Mouse (Mus musculus): ENCODE measurements around the gene Runx1.

DNA sequence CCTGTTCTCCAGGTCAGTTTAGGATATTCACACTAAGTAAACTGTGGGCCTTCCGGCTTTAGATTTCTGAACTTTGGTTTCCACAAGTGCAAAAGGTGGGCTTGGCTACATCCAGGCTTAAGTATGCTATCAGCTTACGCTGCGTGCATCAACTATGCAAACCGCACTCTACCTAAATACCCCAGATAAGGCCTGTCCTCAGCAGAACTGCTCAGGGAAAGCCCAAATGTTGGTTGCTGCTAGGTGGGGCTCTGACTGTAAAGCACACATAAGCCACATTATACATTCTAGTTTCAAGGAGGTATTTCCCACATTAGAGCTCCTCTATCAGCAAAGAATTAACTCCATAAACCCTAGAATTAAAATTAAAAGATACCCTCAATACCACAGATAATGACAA lies 33.0 kb downstream of the Runx1 start:
- no peak for TF ChIP-seq GATA1 (IDR thresholded peaks at IDR 0.05; ENCODE audit: borderline replicate concordance, low read length)
- TF ChIP-seq FLI1 (IDR thresholded peaks at IDR 0.05; ENCODE audit: low read length), result no peak

All from megakaryocyte, embryonic 14.5 days (primary cell).